Mouse (Mus musculus): Measurements from ENCODE around the gene Psmb3. TPM values are rescaled to one million over a fixed set of nuclear protein-coding genes. Genes with fewer than 3 reads are reported as not detected.

Psmb3 gene
- polyA plus RNA-seq, 1 experiment from 2014 or later = 561 TPM

GRCm38 (mm10) chr11:97664771-97665240 is 38.4 kb upstream of the Psmb3 start:
- Histone ChIP-seq H3K36me3 (ENCODE audit: control insufficient read depth, insufficient read depth, low read length) (peaks cover 10% of the 10 kb centered on the region), H3K9ac (ENCODE audit: low read depth, low read length) (no peak overlapping the region), H3K4me2 (peak overlapping the region; percentile 76), H3K9me3 (ENCODE audit: control insufficient read depth, low read length) (no peaks in the 10 kb centered on the region), H3K4me3 (ENCODE audit: low read depth, low read length) (peak overlapping the region; percentile 80; the same call in 1 of the 2 replicates), H3K4me1 (replicated peaks; ENCODE audit: control insufficient read depth, insufficient read depth, low read length) (peaks cover 24% of the 10 kb centered on the region), H3K27me3 (replicated peaks; ENCODE audit: control insufficient read depth, insufficient read depth, low read length) (peaks cover 54% of the 10 kb centered on the region), H3K27ac (ENCODE audit: low read depth, low read length) (no peak overlapping the region)
- no peak for DNase-seq (ENCODE audit: low spot score)
- WGBS = 24% methylated on average over 6 of the region's 6 CpGs
- no peak for ATAC-seq (replicated peaks; ENCODE audit: low FRiP score)

- Histone ChIP-seq H3K4me1 (replicated peaks; ENCODE audit: control insufficient read depth, insufficient read depth, low read length) (peaks cover 30% of the 10 kb centered on the region), H3K27ac (ENCODE audit: low read depth, low read length) (no peak overlapping the region), H3K27me3 (replicated peaks; ENCODE audit: control insufficient read depth, insufficient read depth, low read length) (peaks cover 49% of the 10 kb centered on the region)
Observed at GRCm38 (mm10) chr11:97665431-97665830, 37.8 kb upstream of the Psmb3 start.

GRCm38 (mm10) chr11:97666221-97666620 is 37.0 kb upstream of the Psmb3 start:
- Histone ChIP-seq H3K27me3 (replicated peaks; ENCODE audit: control insufficient read depth, insufficient read depth, low read length) (peaks cover 41% of the 10 kb centered on the region), H3K9me3 (ENCODE audit: control insufficient read depth, low read length) (no peaks in the 10 kb centered on the region), H3K36me3 (ENCODE audit: control insufficient read depth, insufficient read depth, low read length) (peaks cover 13% of the 10 kb centered on the region), H3K27ac (ENCODE audit: low read depth, low read length) (no peak overlapping the region), H3K9ac (ENCODE audit: low read depth, low read length) (no peak overlapping the region), H3K4me3 (ENCODE audit: low read depth, low read length) (no peak overlapping the region), H3K4me2 (no peak overlapping the region), H3K4me1 (replicated peaks; ENCODE audit: control insufficient read depth, insufficient read depth, low read length) (peaks cover 24% of the 10 kb centered on the region)
- DNase-seq (ENCODE audit: low spot score) (no peak), ATAC-seq (replicated peaks; ENCODE audit: low FRiP score) (no peak)
- WGBS = 86% methylated on average over 7 of the region's 7 CpGs

More at GRCm38 (mm10) chr11:97665431-97665830, 37.8 kb upstream of the Psmb3 start:
- Histone ChIP-seq H3K9me3 (ENCODE audit: control insufficient read depth, low read length) (no peaks in the 10 kb centered on the region), H3K4me3 (ENCODE audit: low read depth, low read length) (no peak overlapping the region), H3K4me2 (no peak overlapping the region), H3K9ac (ENCODE audit: low read depth, low read length) (no peak overlapping the region), H3K36me3 (ENCODE audit: control insufficient read depth, insufficient read depth, low read length) (peaks cover 10% of the 10 kb centered on the region)
- DNase-seq (ENCODE audit: low spot score) = no peak
- ATAC-seq (replicated peaks; ENCODE audit: low FRiP score) = no peak
- 83% methylated on average over 13 of the region's 13 CpGs for WGBS

- ATAC-seq (replicated peaks; ENCODE audit: low FRiP score) (no peak), DNase-seq (ENCODE audit: low spot score) (no peak)
- H3K9ac ChIP-seq (ENCODE audit: low read depth, low read length) = no peak overlapping the region
- no peak overlapping the region for H3K27ac ChIP-seq (ENCODE audit: low read depth, low read length)
- H3K4me3 ChIP-seq (ENCODE audit: low read depth, low read length) = no peak overlapping the region
- H3K4me2 ChIP-seq = no peak overlapping the region
- no peaks in the 10 kb centered on the region for H3K9me3 ChIP-seq (ENCODE audit: control insufficient read depth, low read length)
- peaks cover 13% of the 10 kb centered on the region for H3K36me3 ChIP-seq (ENCODE audit: control insufficient read depth, insufficient read depth, low read length)
- H3K27me3 ChIP-seq (replicated peaks; ENCODE audit: control insufficient read depth, insufficient read depth, low read length) = peaks cover 36% of the 10 kb centered on the region
- H3K4me1 ChIP-seq (replicated peaks; ENCODE audit: control insufficient read depth, insufficient read depth, low read length) = peaks cover 22% of the 10 kb centered on the region
- 79% methylated on average over 15 of the region's 15 CpGs for WGBS
Observed at GRCm38 (mm10) chr11:97666794-97667193, 36.4 kb upstream of the Psmb3 start.

GRCm38 (mm10) chr11:97668160-97668559 is 35.0 kb upstream of the Psmb3 start:
- Histone ChIP-seq H3K9ac (ENCODE audit: low read depth, low read length) (no peak overlapping the region), H3K4me2 (no peak overlapping the region), H3K27ac (ENCODE audit: low read depth, low read length) (no peak overlapping the region), H3K4me3 (ENCODE audit: low read depth, low read length) (no peak overlapping the region), H3K36me3 (ENCODE audit: control insufficient read depth, insufficient read depth, low read length) (peaks cover 13% of the 10 kb centered on the region), H3K9me3 (ENCODE audit: control insufficient read depth, low read length) (no peaks in the 10 kb centered on the region), H3K27me3 (replicated peaks; ENCODE audit: control insufficient read depth, insufficient read depth, low read length) (peaks cover 22% of the 10 kb centered on the region), H3K4me1 (replicated peaks; ENCODE audit: control insufficient read depth, insufficient read depth, low read length) (peaks cover 16% of the 10 kb centered on the region)
- WGBS = 82% methylated on average over 7 of the region's 7 CpGs
- ATAC-seq (replicated peaks; ENCODE audit: low FRiP score) (no peak), DNase-seq (ENCODE audit: low spot score) (no peak)

GRCm38 (mm10) chr11:97669268-97669667 is 33.9 kb upstream of the Psmb3 start:
- H3K4me1 ChIP-seq (replicated peaks; ENCODE audit: control insufficient read depth, insufficient read depth, low read length) = peaks cover 16% of the 10 kb centered on the region
- H3K4me2 ChIP-seq = no peak overlapping the region
- WGBS = 61% methylated on average over 15 of the region's 15 CpGs
- H3K27me3 ChIP-seq (replicated peaks; ENCODE audit: control insufficient read depth, insufficient read depth, low read length) = peaks cover 11% of the 10 kb centered on the region
- no peak overlapping the region for H3K27ac ChIP-seq (ENCODE audit: low read depth, low read length)
- peaks cover 15% of the 10 kb centered on the region for H3K36me3 ChIP-seq (ENCODE audit: control insufficient read depth, insufficient read depth, low read length)
- H3K9me3 ChIP-seq (ENCODE audit: control insufficient read depth, low read length) = no peaks in the 10 kb centered on the region
- no peak for ATAC-seq (replicated peaks; ENCODE audit: low FRiP score)
- H3K4me3 ChIP-seq (ENCODE audit: low read depth, low read length) = no peak overlapping the region
- DNase-seq (ENCODE audit: low spot score) = no peak
- no peak overlapping the region for H3K9ac ChIP-seq (ENCODE audit: low read depth, low read length)

GRCm38 (mm10) chr11:97669829-97670228 is 33.4 kb upstream of the Psmb3 start:
- WGBS = 25% methylated on average over 6 of the region's 6 CpGs
- ATAC-seq (replicated peaks; ENCODE audit: low FRiP score) (no peak), DNase-seq (ENCODE audit: low spot score) (no peak)
- peaks cover 7% of the 10 kb centered on the region for H3K27me3 ChIP-seq (replicated peaks; ENCODE audit: control insufficient read depth, insufficient read depth, low read length)
- no peaks in the 10 kb centered on the region for H3K9me3 ChIP-seq (ENCODE audit: control insufficient read depth, low read length)
- H3K4me1 ChIP-seq (replicated peaks; ENCODE audit: control insufficient read depth, insufficient read depth, low read length) = peaks cover 16% of the 10 kb centered on the region
- no peak overlapping the region for H3K9ac ChIP-seq (ENCODE audit: low read depth, low read length)
- H3K36me3 ChIP-seq (ENCODE audit: control insufficient read depth, insufficient read depth, low read length) = peaks cover 20% of the 10 kb centered on the region
- H3K27ac ChIP-seq (ENCODE audit: low read depth, low read length) = no peak overlapping the region
- H3K4me3 ChIP-seq (ENCODE audit: low read depth, low read length) = no peak overlapping the region
- H3K4me2 ChIP-seq = peak overlapping the region; percentile 33

GRCm38 (mm10) chr11:97670234-97671176 is 32.7 kb upstream of the Psmb3 start:
- Histone ChIP-seq H3K4me3 (ENCODE audit: low read depth, low read length) (no peak overlapping the region), H3K4me1 (replicated peaks; ENCODE audit: control insufficient read depth, insufficient read depth, low read length) (peaks cover 16% of the 10 kb centered on the region), H3K9me3 (ENCODE audit: control insufficient read depth, low read length) (no peaks in the 10 kb centered on the region), H3K4me2 (peak overlapping the region; percentile 33; the same call in 1 of the 2 replicates), H3K27ac (ENCODE audit: low read depth, low read length) (no peak overlapping the region), H3K9ac (ENCODE audit: low read depth, low read length) (no peak overlapping the region), H3K36me3 (ENCODE audit: control insufficient read depth, insufficient read depth, low read length) (peaks cover 16% of the 10 kb centered on the region), H3K27me3 (replicated peaks; ENCODE audit: control insufficient read depth, insufficient read depth, low read length) (peaks cover under 1% of the 10 kb centered on the region)
- ATAC-seq (replicated peaks; ENCODE audit: low FRiP score) (no peak; the same call in 1 of the 2 replicates), DNase-seq (ENCODE audit: low spot score) (no peak)
- WGBS = 43% methylated on average over 13 of the region's 13 CpGs
